Mouse (Mus musculus) forebrain, embryonic 11.5 days (tissue): ENCODE measurements around the gene Olfr813. TPM values are rescaled to one million over a fixed set of nuclear protein-coding genes. Genes with fewer than 3 reads are reported as not detected.
"Not testable (repeated sequence)": the region's sequence is repeated elsewhere in the genome, so short reads cannot be mapped to it uniquely, and the experiment has no call there.

ENCODE experiments used
- ATAC-seq: fragments of 200-750 bp; cut with Nextera tagmentation; replicated peaks from 2 replicates; pipeline ENCODE4 v1.8.0; 2017; ENCODE audit warnings: moderate TSS enrichment; ENCODE audit not compliant: low FRiP score
- DNase-seq: peaks from one replicate; pipeline ENCODE4 v3.0.0-alpha.2; 2017; ENCODE audit warnings: low spot score
- H3K27ac ChIP-seq: fragments of 300-500 bp; sonication (generic); 2 replicates; pipeline ENCODE4 v1.5.1; 2014; ENCODE audit warnings: low read depth, low read length
- H3K27me3 ChIP-seq: fragments of 300-500 bp; sonication (generic); 2 replicates; pipeline ENCODE4 v1.6.1; 2014; ENCODE audit warnings: mild to moderate bottlenecking, low read length, mixed read lengths; ENCODE audit not compliant: control insufficient read depth, insufficient read depth
- H3K36me3 ChIP-seq: fragments of 300-500 bp; sonication (generic); 2 replicates; pipeline ENCODE4 v1.6.1; 2014; ENCODE audit warnings: mild to moderate bottlenecking, low read length, moderate library complexity, mixed read lengths; ENCODE audit not compliant: control insufficient read depth, insufficient read depth
- H3K4me1 ChIP-seq: fragments of 300-500 bp; sonication (generic); replicated peaks from 2 replicates; pipeline ENCODE4 v1.6.1; 2014; ENCODE audit warnings: low read length, mixed read lengths; ENCODE audit not compliant: control insufficient read depth, insufficient read depth
- H3K4me2 ChIP-seq: fragments of 300-500 bp; sonication (generic); 2 replicates; pipeline ENCODE4 v1.6.1; 2014; ENCODE audit warnings: low read depth, mild to moderate bottlenecking, low read length, moderate library complexity, mixed read lengths; ENCODE audit not compliant: severe bottlenecking
- H3K4me3 ChIP-seq: fragments of 300-500 bp; sonication (generic); 2 replicates; pipeline ENCODE4 v1.5.1; 2014; ENCODE audit warnings: low read depth, low read length
- H3K9ac ChIP-seq: fragments of 300-500 bp; sonication (generic); 2 replicates; pipeline ENCODE4 v1.6.1; 2014; ENCODE audit warnings: low read length
- H3K9me3 ChIP-seq: fragments of 300-500 bp; sonication (generic); 2 replicates; pipeline ENCODE4 v1.6.1; 2016; ENCODE audit warnings: low read length, mixed read lengths; ENCODE audit not compliant: control insufficient read depth
- WGBS: fragments of 180-500 bp; shearing (Covaris S2); extraction: QIAGEN DNeasy Blood & Tissue Kit; methylation state at CpG from one replicate; pipeline ENCODE4 v1.1.7; 2014; 5-methylcytosine and 5-hydroxymethylcytosine counted together
- polyA plus RNA-seq: library from polyadenylated mRNA; unstranded; fragments of >200 nt; fragmentation: Nextera tagmentation; extraction: Ambion mirVana; gene quantifications from 2 replicates; pipeline ENCODE4 v1.2.1, GENCODE M21; 2014

Gene Olfr813
- polyA plus RNA-seq, result not detected in 2 replicates

DNA sequence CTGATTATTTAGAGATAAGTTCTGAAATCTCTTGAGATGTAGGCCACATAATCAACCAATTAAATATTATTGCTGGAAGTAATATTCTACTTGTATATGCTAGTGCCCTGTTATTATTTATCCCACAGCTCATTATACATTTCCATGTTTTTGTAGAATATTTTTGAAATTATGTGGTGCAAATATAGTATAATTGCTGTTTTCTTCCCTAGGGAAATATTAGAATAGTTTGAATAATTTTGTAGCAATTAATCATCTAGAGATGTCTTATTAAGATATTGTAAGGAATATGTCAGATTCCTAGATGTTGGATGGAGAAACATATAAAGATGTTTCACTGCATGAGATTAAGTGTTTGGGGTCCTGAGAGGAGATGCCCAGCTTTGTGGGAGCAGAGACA is at the start of gene Olfr813:
Olfr813 (plus strand) TSS at position 301 of the 400 bp plus-strand sequence.
- ATAC-seq (no peak), DNase-seq (no peak)
- no peaks in the 10 kb centered on the region for H3K4me1 ChIP-seq
- H3K4me3 ChIP-seq, result no peak within 1 kb of the TSS
- H3K4me2 ChIP-seq, result no peak within 1 kb of the TSS
- no peaks in the 10 kb centered on the region for H3K36me3 ChIP-seq
- H3K9ac ChIP-seq, result no peak within 1 kb of the TSS
- no peaks in the 10 kb centered on the region for H3K27me3 ChIP-seq
- H3K9me3 ChIP-seq, result no peaks in the 10 kb centered on the region
- no peak within 1 kb of the TSS for H3K27ac ChIP-seq

DNA sequence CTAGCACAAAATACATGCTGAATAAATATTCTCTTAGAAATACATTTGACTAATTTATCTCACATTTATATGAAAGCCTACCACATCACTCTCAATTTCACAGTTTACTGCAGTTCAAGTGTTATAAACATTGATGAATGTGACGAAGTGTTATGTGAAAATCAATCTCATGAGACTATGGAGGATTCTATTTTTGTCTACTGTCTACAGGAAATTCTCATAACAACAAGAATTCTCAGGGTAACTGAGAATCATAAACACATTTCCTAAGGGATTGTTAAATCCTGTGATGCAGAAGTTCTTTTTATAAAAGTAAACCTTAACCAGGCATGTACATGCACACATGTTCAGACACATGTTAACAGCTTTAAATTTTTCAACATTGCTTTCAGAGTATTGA is 9.2 kb upstream of the Olfr813 start, which contains the start of gene Olfr812:
Olfr812 (minus strand) TSS at position 101 of the 400 bp plus-strand sequence.
- Histone ChIP-seq H3K9ac (no peak within 1 kb of the TSS), H3K4me3 (no peak within 1 kb of the TSS), H3K36me3 (no peaks in the 10 kb centered on the region), H3K4me1 (no peaks in the 10 kb centered on the region), H3K4me2 (no peak within 1 kb of the TSS), H3K27ac (no peak within 1 kb of the TSS), H3K27me3 (no peaks in the 10 kb centered on the region), H3K9me3 (no peaks in the 10 kb centered on the region)
- ATAC-seq (no peak), DNase-seq (no peak)
- 80% methylated on average over 1 of the region's 1 CpGs for WGBS

DNA sequence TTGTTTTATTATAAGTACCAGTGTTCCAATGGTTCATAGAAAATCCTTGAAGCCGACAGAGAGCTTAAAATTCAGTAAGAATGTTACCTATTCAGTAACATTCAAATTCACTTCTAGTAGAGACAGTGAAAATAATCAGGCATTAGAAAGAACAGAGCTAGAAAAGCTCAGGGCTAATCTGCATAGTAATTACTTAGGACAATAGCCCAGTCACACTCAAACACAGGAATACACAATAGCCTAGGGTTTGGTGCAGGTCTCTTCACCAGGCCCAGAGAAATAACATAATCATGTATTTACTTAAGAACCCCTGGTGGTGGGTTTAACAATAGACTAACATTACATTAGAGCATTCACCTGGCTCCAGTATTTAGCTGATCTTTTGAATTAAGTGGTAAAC is 7.8 kb upstream of the Olfr813 start:
- Histone ChIP-seq H3K4me2 (no peak overlapping the region), H3K4me3 (no peak overlapping the region), H3K27me3 (no peaks in the 10 kb centered on the region), H3K9me3 (no peaks in the 10 kb centered on the region), H3K36me3 (no peaks in the 10 kb centered on the region), H3K27ac (no peak overlapping the region), H3K9ac (no peak overlapping the region), H3K4me1 (no peaks in the 10 kb centered on the region)
- WGBS, result 38% methylated on average over 1 of the region's 1 CpGs
- DNase-seq (no peak), ATAC-seq (0 out of 2 replicates have a peak, but pooled peaks have one; percentile 38)

DNA sequence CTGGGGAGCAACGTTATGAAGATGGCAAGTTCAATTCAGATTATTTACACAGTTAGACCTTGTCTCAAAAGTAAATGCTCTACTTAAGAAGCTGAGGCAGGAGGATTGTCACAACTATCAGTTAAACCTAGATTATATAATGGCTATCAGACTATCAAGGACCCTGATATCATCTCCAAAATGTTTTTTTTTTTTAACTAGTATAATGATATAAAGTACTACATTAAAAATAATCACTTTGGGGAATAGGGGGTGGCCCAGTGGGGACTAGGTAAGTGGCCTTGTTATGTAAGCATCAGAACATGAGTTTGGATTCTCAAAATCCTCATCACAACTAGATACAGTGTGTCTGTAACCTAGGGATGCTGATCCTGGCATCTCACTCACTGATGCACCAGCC is 24.6 kb downstream of the Olfr813 start, which contains the start of gene Olfr814:
Olfr814 (minus strand) TSS at position 101 of the 400 bp plus-strand sequence.
- ATAC-seq, H3K4me3 ChIP-seq, H3K9me3 ChIP-seq, H3K27ac ChIP-seq, H3K36me3 ChIP-seq, H3K27me3 ChIP-seq, DNase-seq, H3K4me1 ChIP-seq, H3K4me2 ChIP-seq, H3K9ac ChIP-seq: not testable (repeated sequence)
- no CpG with 5 or more reads among the region's 1 CpGs for WGBS

DNA sequence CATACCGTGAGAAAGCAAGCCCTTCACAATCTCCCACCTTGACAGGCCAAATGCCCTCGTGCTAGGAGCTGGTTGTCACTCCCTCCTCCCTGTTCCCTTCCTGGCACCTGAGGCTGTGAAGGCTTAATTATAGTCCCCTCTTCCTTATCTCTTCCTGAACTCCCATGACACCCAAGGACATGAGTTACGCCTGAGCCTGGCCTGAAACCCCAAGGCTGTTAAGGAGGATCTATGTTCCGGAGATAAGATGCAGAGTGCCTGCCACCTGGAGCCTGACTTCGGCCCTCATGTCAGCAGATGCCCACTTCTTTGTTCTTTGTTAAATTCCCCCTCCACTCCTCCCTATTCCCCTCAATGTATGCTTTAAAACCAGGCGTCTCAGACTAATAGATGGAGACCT is 30.3 kb downstream of the Olfr813 start:
- H3K9ac ChIP-seq, DNase-seq, H3K9me3 ChIP-seq, H3K27me3 ChIP-seq, H3K4me1 ChIP-seq, H3K36me3 ChIP-seq, H3K27ac ChIP-seq, H3K4me2 ChIP-seq, H3K4me3 ChIP-seq, ATAC-seq: not testable (repeated sequence)
- 85% methylated on average over 6 of the region's 6 CpGs for WGBS

DNA sequence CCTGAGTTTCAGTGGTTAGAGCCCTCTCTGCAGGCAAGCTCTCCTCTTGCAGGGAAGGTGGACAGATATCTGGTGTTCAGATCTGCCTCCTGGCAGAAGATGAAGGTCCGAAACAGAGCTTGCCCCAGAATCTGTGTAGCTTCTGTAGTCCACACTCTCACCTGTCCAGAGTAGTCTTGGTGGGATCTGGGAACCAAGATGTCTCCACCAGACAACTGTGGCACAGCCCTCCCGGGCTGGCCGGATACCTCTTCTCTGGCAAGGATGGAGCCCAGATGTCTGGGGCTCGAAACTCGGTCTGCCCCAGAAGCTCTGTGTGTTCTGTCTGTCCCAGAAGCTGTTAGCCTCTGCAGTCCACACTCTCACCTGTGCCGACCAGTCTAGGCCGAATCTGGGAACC is 30.8 kb downstream of the Olfr813 start:
- 92% methylated on average over 7 of the region's 7 CpGs for WGBS
- Histone ChIP-seq H3K9me3 (no peaks in the 10 kb centered on the region), H3K27me3 (no peaks in the 10 kb centered on the region), H3K4me1 (no peaks in the 10 kb centered on the region), H3K4me3 (no peak overlapping the region), H3K36me3 (no peaks in the 10 kb centered on the region), H3K4me2 (no peak overlapping the region), H3K9ac (no peak overlapping the region), H3K27ac (no peak overlapping the region)
- DNase-seq, result no peak
- ATAC-seq, result no peak

DNA sequence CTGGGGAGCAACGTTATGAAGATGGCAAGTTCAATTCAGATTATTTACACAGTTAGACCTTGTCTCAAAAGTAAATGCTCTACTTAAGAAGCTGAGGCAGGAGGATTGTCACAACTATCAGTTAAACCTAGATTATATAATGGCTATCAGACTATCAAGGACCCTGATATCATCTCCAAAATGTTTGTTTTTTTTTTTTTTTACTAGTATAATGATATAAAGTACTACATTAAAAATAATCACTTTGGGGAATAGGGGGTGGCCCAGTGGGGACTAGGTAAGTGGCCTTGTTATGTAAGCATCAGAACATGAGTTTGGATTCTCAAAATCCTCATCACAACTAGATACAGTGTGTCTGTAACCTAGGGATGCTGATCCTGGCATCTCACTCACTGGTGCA is 50.6 kb downstream of the Olfr813 start, which contains the start of gene Olfr815:
Olfr815 (minus strand) TSS at position 101 of the 400 bp plus-strand sequence.
- not testable (repeated sequence) for DNase-seq, ATAC-seq, H3K4me1 ChIP-seq, H3K4me3 ChIP-seq, H3K36me3 ChIP-seq, H3K27ac ChIP-seq, H3K9me3 ChIP-seq, H3K27me3 ChIP-seq, H3K4me2 ChIP-seq, H3K9ac ChIP-seq
- WGBS, result no CpG with 5 or more reads among the region's 1 CpGs

Other genes starting within 250 kb of the Olfr813 start
- gene Olfr796, start 242.8 kb upstream of the Olfr813 start, polyA plus RNA-seq, result not detected in 2 replicates
- gene Olfr798, start 227.4 kb upstream of the Olfr813 start, polyA plus RNA-seq, result not detected in 2 replicates
- gene Olfr799, start 217.9 kb upstream of the Olfr813 start, polyA plus RNA-seq, result not detected in 2 replicates
- gene Olfr800, start 197.7 kb upstream of the Olfr813 start, polyA plus RNA-seq, result not detected in 2 replicates
- not detected in 2 replicates for gene Olfr801, start 181.5 kb upstream of the Olfr813 start, polyA plus RNA-seq
- gene Olfr802, start 167.2 kb upstream of the Olfr813 start, polyA plus RNA-seq, result not detected in 2 replicates
- not detected in 2 replicates for gene Olfr803, start 161.1 kb upstream of the Olfr813 start, polyA plus RNA-seq
- not detected in 2 replicates for gene Olfr804, start 152.2 kb upstream of the Olfr813 start, polyA plus RNA-seq
- gene Olfr805, start 126.0 kb upstream of the Olfr813 start, polyA plus RNA-seq, result not detected in 2 replicates
- not detected in 2 replicates for gene Olfr806, start 113.4 kb upstream of the Olfr813 start, polyA plus RNA-seq
- not detected in 2 replicates for gene Olfr807, start 97.6 kb upstream of the Olfr813 start, polyA plus RNA-seq
- gene Olfr808, start 89.9 kb upstream of the Olfr813 start, polyA plus RNA-seq, result not detected in 2 replicates
- not detected in 2 replicates for gene Olfr809, start 80.7 kb upstream of the Olfr813 start, polyA plus RNA-seq
- gene Olfr810, start 60.5 kb upstream of the Olfr813 start, polyA plus RNA-seq, result not detected in 2 replicates
- not detected in 2 replicates for gene Olfr811, start 51.0 kb upstream of the Olfr813 start, polyA plus RNA-seq
- gene Olfr812, start 9.3 kb upstream of the Olfr813 start, polyA plus RNA-seq, result not detected in 2 replicates
- not detected in 2 replicates for gene Olfr814, start 24.5 kb downstream of the Olfr813 start, polyA plus RNA-seq
- gene Olfr815, start 50.5 kb downstream of the Olfr813 start, polyA plus RNA-seq, result not detected in 2 replicates
- gene Olfr816, start 60.2 kb downstream of the Olfr813 start, polyA plus RNA-seq, result not detected in 2 replicates
- not detected in 2 replicates for gene Olfr818, start 93.7 kb downstream of the Olfr813 start, polyA plus RNA-seq
- gene Olfr819, start 111.9 kb downstream of the Olfr813 start, polyA plus RNA-seq, result not detected in 2 replicates
- gene Olfr247, start 120.8 kb downstream of the Olfr813 start, polyA plus RNA-seq, result not detected in 2 replicates
- not detected in 2 replicates for gene Gm10310, start 129.7 kb downstream of the Olfr813 start, polyA plus RNA-seq
- not detected in 2 replicates for gene Olfr820, start 157.3 kb downstream of the Olfr813 start, polyA plus RNA-seq
- not detected in 2 replicates for gene Olfr821, start 175.0 kb downstream of the Olfr813 start, polyA plus RNA-seq
- not detected in 2 replicates for gene Olfr822, start 215.8 kb downstream of the Olfr813 start, polyA plus RNA-seq